Mouse (Mus musculus) embryonic facial prominence, embryonic 14.5 days (tissue): ENCODE measurements at regions not wholly inside any gene's neighbourhood (a gene's known extent, or its start where the extent isn't known, plus 50 kb on each side); places are given as distances from the start of the nearest gene placed in this dataset.

Source experiments
- ATAC-seq: fragments of 200-750 bp; cut with Nextera tagmentation; 2 replicates; pipeline ENCODE4 v1.8.0; 2017; ENCODE audit warnings: low read depth, moderate number of reproducible peaks, moderate TSS enrichment
- DNase-seq: peaks from one replicate; pipeline ENCODE4 v3.0.0-alpha.2; 2015; ENCODE audit warnings: low spot score
- H3K27ac ChIP-seq: fragments of 300-500 bp; sonication (generic); replicated peaks from 2 replicates; pipeline ENCODE4 v1.5.1; 2014; ENCODE audit warnings: low read depth, mild to moderate bottlenecking, low read length, moderate library complexity
- H3K27me3 ChIP-seq: fragments of 300-500 bp; sonication (generic); replicated peaks from 2 replicates; pipeline ENCODE4 v1.6.1; 2014; ENCODE audit warnings: low read length; ENCODE audit not compliant: control insufficient read depth, insufficient read depth
- H3K36me3 ChIP-seq: fragments of 300-500 bp; sonication (generic); 2 replicates; pipeline ENCODE4 v1.6.1; 2014; ENCODE audit warnings: low read length, mixed read lengths; ENCODE audit not compliant: control insufficient read depth, insufficient read depth
- H3K4me1 ChIP-seq: fragments of 300-500 bp; sonication (generic); 2 replicates; pipeline ENCODE4 v1.6.1; 2014; ENCODE audit warnings: antibody characterized with exemption, low read length; ENCODE audit not compliant: control insufficient read depth, insufficient read depth
- H3K4me2 ChIP-seq: fragments of 300-500 bp; sonication (generic); 2 replicates; pipeline ENCODE4 v1.6.1; 2014; ENCODE audit warnings: low read depth, mild to moderate bottlenecking, low read length, moderate library complexity, mixed read lengths
- H3K4me3 ChIP-seq: fragments of 300-500 bp; sonication (generic); 2 replicates; pipeline ENCODE4 v1.5.1; 2014; ENCODE audit warnings: low read depth, mild to moderate bottlenecking, low read length
- H3K9ac ChIP-seq: fragments of 300-500 bp; sonication (generic); 2 replicates; pipeline ENCODE4 v1.6.1; 2014; ENCODE audit warnings: low read depth, mild to moderate bottlenecking, low read length, moderate library complexity, mixed read lengths
- H3K9me3 ChIP-seq: fragments of 300-500 bp; sonication (generic); 2 replicates; pipeline ENCODE4 v1.6.1; 2016; ENCODE audit warnings: low read length; ENCODE audit not compliant: control insufficient read depth
- WGBS: fragments of 180-500 bp; shearing (Covaris S2); extraction: QIAGEN DNeasy Blood & Tissue Kit; methylation state at CpG from one replicate; pipeline ENCODE4 v1.1.7; 2014; 5-methylcytosine and 5-hydroxymethylcytosine counted together

DNA sequence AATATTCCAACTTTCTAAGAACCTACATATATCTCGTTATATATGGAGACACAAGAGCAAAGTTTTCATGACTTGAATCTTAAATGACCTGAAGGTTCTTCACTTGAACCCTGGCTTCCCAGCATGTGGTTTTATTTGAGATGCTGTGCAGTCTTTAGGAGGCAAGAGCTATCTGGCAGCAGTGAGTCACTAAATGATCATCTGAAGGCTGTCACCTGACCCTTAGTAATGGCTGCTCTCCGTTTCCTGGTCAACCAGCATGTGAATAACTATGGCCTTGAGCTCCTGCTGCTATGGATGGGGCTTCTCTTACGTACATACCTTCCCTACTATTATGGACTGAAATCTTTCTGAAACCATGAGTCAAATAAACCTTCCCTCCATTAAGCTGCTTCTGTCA, 149.8 kb upstream of the Zpld1 start:
- no peak for ATAC-seq
- 70% methylated on average over 3 of the region's 3 CpGs for WGBS
- peaks cover 4% of the 10 kb centered on the region; the same call in 1 of the 2 replicates for H3K4me1 ChIP-seq
- H3K27ac ChIP-seq, result no peak overlapping the region
- no peak overlapping the region for H3K4me2 ChIP-seq
- no peak for DNase-seq
- no peaks in the 10 kb centered on the region for H3K9me3 ChIP-seq
- no peak overlapping the region for H3K4me3 ChIP-seq
- H3K36me3 ChIP-seq, result no peaks in the 10 kb centered on the region
- no peaks in the 10 kb centered on the region for H3K27me3 ChIP-seq
- H3K9ac ChIP-seq, result no peak overlapping the region

DNA sequence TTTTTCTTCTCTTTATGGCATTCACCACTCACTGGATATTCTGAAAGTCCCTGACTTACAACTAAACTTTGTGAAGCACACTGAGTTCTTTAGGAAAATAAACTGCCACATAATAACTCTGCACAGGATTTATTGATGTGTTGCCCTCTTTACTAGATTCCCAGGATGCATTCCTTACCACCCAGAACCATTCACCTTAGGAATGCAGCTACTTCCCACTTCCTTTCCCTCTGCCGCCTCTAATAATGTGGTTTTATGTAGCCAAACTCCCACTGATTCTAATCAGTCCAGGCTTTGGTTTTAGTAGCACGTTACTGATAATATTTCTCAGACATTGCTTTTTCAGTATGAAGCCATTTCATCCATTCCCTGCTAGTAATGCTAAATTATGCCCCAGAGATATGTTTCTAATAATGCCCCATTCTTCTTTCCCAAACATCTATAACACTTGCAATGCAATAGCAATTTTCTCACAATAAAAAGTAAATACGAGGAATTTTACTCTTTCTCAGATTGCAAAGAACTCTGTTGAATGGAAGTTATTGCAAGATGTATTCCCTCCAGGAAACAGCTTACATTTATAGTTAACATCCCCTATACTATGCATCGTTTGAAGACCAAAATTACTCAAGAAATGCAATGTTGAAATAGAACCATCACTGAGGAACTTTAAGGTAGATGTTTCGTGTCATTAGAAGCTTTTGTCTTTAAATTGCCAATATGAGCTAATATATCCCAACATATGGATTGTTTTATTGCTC, 145.2 kb upstream of the Zpld1 start:
- Histone ChIP-seq H3K9ac (no peak overlapping the region), H3K4me1 (peaks cover 4% of the 10 kb centered on the region; the same call in 1 of the 2 replicates), H3K27me3 (no peaks in the 10 kb centered on the region), H3K27ac (no peak overlapping the region), H3K9me3 (no peaks in the 10 kb centered on the region), H3K4me2 (no peak overlapping the region), H3K4me3 (no peak overlapping the region), H3K36me3 (no peaks in the 10 kb centered on the region)
- no peak for ATAC-seq
- WGBS, result 47% methylated on average over 5 of the region's 5 CpGs
- no peak for DNase-seq

DNA sequence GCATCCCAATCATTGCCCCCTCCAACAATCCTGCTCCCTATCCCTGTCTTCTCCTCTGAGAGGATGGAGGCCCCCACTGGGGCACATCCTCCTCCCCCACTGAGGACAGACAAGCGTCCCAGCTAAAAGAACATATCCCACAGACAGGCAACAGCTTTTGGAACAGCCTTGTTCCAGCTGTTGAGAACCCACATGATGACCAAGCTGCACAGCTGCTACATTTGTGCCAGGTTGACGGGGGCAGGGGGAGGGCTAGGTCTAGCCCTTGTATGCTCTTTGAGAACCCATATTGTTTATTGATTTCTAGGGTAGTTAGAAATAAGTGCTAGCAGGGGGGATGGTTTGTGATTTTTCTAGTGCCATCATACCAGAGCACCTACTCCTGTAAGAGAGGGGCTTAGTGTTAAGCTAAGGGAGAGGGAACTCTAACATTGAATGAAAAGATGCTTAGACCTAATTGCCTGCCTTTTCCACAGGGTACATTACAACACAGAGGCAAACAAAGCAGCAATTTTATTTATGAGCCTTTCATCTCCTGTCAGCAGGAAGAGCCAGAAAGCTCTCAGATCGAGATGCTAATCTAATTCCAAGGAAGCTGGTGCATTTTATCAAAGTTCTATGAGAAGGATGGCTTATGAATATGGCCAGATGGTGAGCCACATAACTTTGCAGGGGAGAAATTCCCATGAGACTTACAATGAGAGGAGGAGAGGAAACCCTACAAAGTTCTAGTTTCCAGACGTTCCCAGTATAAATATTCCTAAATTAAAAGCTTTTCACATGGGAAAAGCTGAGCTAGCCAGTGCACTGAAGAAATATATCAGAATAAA, 137.6 kb upstream of the Zpld1 start:
- Histone ChIP-seq H3K27me3 (no peaks in the 10 kb centered on the region), H3K36me3 (no peaks in the 10 kb centered on the region), H3K4me3 (no peak overlapping the region), H3K27ac (no peak overlapping the region), H3K9ac (no peak overlapping the region), H3K9me3 (no peaks in the 10 kb centered on the region), H3K4me1 (no peaks in the 10 kb centered on the region), H3K4me2 (no peak overlapping the region)
- WGBS, result 50% methylated on average over 4 of the region's 4 CpGs
- DNase-seq (peak; percentile 18), ATAC-seq (no peak)

DNA sequence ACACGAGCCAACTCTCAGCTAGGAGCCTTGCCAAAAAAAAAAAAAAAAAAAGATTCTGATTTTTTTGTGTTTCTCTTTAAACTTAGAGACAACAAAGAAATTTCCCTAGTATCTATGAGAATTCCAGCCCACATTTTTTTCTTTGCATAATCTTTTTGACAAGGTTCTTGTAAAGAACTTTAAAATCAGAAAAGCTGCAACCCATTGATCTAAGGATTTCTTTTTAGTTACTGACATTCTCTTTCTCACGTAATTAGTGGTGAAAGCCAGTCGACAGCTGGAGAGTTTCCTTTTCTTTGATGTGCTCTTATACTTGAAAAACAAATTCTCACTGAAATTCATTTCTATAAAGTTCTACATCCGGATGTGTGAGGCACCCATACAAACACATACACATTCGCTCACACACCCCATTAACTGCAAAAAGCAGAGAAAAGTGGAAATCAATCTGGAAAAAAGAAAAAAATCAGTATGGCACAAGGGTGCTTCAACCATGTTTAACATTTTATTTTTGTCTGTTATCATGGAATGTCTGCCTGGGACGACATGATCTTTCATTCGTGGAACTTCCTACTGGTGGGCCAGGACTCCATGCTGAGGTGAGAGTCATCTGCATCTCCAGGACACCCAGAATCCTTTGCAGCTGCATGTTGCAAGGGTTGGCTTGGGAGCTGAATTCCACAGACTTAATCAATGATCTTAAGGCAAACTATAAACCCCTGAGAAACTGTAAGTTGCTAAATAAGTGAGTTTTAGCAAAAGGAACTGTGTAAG, 124.0 kb upstream of the Zpld1 start:
- Histone ChIP-seq H3K9ac (no peak overlapping the region), H3K9me3 (no peaks in the 10 kb centered on the region), H3K27me3 (no peaks in the 10 kb centered on the region), H3K4me2 (no peak overlapping the region), H3K4me1 (no peaks in the 10 kb centered on the region), H3K36me3 (no peaks in the 10 kb centered on the region), H3K4me3 (no peak overlapping the region), H3K27ac (no peak overlapping the region)
- DNase-seq, result peak; percentile 5
- 37% methylated on average over 7 of the region's 7 CpGs for WGBS
- ATAC-seq, result no peak

DNA sequence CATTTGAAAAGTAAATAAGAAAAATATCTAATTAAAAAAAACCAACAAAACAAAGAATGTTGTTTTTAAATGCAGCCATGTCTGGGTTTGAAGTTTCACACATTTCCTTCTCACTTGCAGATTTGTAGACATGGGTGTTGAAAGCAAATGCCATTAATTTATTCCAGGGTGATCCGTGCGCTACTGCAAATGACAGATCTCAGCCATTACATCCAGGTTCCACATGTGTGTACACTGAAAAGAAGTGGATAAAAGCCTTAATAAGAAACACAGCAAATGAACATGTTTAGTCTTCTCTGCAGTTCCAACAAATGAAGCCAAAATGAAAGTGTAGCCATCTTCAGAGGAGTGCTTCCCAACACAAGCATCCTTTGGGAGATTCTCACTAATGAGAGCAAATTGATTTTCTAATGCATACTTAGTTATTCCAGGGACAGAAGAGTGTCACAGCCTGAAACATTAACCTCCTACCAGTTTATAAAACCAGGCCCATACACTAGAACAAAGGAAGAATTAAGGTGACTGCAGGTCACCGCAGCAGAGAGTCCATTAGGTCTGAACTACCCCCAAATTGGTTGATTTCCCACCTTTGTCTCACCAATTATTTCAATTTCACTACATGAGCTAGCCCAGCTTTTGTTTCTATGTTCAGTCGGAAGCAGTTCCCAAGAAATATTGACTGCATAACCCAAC, 123.2 kb upstream of the Zpld1 start:
- no peak overlapping the region for H3K27ac ChIP-seq
- no peaks in the 10 kb centered on the region for H3K27me3 ChIP-seq
- no peak overlapping the region for H3K9ac ChIP-seq
- 49% methylated on average over 4 of the region's 4 CpGs for WGBS
- no peak overlapping the region for H3K4me3 ChIP-seq
- H3K4me2 ChIP-seq, result no peak overlapping the region
- H3K36me3 ChIP-seq, result no peaks in the 10 kb centered on the region
- H3K9me3 ChIP-seq, result no peaks in the 10 kb centered on the region
- ATAC-seq (no peak), DNase-seq (peak; percentile 23)
- no peaks in the 10 kb centered on the region for H3K4me1 ChIP-seq

DNA sequence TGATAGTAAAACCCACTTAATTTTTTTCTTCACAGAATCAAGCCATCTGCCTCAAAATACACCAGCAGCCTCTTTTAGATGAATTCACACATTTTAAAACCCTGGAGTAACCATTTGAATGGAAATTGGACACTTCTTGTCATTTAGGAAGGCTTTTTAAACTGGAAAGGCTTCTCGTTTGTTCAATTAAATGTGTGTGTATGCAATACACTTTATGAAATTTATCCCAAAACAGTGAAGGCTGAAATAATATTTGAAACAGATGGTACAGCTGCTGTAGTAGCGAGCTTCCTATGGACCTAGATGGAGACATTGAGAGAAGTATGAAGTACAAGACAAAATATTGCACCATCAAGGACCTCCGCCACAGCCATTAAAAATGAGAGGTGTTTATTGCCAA, 121.1 kb upstream of the Zpld1 start:
- H3K27me3 ChIP-seq, result no peaks in the 10 kb centered on the region
- H3K4me3 ChIP-seq, result no peak overlapping the region
- no peaks in the 10 kb centered on the region for H3K9me3 ChIP-seq
- no peaks in the 10 kb centered on the region for H3K36me3 ChIP-seq
- WGBS, result 62% methylated on average over 3 of the region's 3 CpGs
- no peak overlapping the region for H3K27ac ChIP-seq
- H3K4me1 ChIP-seq, result no peaks in the 10 kb centered on the region
- ATAC-seq (no peak), DNase-seq (peak; percentile 5)
- no peak overlapping the region for H3K4me2 ChIP-seq
- no peak overlapping the region for H3K9ac ChIP-seq

DNA sequence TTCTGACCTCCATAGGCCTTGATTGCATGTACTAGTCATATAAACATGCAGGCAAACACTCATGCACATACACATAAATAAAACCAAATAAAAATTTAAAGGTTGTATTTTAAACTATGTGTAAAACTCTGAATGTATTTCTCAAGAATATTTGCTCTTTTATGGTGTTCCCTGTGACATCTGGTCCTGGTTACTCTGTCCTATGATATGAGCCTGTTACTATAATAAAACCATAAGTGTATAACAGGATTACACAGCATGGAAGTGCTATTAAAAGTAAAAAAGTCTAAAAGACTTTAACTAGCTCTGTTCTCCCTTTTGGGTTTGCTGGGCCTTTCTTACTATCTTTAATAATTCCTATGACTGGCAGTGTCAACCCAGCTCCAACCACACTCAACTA, 103.0 kb upstream of the Zpld1 start:
- no peak for ATAC-seq

DNA sequence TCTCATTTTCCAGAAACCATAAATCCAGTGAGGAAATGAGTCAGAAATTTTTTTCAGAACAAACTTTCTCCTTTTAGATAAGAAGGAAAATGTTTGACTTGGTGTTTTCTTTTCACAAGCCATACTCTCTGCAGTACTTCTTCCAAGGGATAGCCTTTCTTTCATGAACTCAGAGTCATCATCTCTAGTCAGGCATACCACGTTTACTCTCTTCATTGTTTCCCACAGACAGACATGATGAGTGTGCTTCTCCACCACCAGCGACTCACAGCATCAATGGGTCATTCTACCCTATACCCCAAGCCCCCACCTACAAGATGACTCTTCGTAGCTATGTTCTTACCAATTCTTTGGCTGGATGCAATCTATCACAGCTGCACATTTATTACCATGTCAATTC, 97.1 kb upstream of the Zpld1 start:
- no peaks in the 10 kb centered on the region for H3K4me1 ChIP-seq
- ATAC-seq, result no peak
- 74% methylated on average over 3 of the region's 3 CpGs for whole genome bisulfite sequencing
- H3K27ac ChIP-seq, result no peak overlapping the region
- no peak for DNase-seq
- no peak overlapping the region for H3K9ac ChIP-seq
- no peaks in the 10 kb centered on the region for H3K27me3 ChIP-seq
- H3K36me3 ChIP-seq, result no peaks in the 10 kb centered on the region
- no peak overlapping the region for H3K4me2 ChIP-seq
- no peaks in the 10 kb centered on the region for H3K9me3 ChIP-seq
- H3K4me3 ChIP-seq, result no peak overlapping the region

More for the DNA sequence above, 103.0 kb upstream of the Zpld1 start:
- Histone ChIP-seq H3K4me2 (no peak overlapping the region), H3K27ac (no peak overlapping the region), H3K27me3 (no peaks in the 10 kb centered on the region), H3K9me3 (no peaks in the 10 kb centered on the region), H3K4me3 (no peak overlapping the region), H3K4me1 (no peaks in the 10 kb centered on the region), H3K9ac (no peak overlapping the region), H3K36me3 (no peaks in the 10 kb centered on the region)
- no peak for DNase-seq
